ENCODE assay signal across 9 mouse cellular contexts in the genomic region with DNA sequence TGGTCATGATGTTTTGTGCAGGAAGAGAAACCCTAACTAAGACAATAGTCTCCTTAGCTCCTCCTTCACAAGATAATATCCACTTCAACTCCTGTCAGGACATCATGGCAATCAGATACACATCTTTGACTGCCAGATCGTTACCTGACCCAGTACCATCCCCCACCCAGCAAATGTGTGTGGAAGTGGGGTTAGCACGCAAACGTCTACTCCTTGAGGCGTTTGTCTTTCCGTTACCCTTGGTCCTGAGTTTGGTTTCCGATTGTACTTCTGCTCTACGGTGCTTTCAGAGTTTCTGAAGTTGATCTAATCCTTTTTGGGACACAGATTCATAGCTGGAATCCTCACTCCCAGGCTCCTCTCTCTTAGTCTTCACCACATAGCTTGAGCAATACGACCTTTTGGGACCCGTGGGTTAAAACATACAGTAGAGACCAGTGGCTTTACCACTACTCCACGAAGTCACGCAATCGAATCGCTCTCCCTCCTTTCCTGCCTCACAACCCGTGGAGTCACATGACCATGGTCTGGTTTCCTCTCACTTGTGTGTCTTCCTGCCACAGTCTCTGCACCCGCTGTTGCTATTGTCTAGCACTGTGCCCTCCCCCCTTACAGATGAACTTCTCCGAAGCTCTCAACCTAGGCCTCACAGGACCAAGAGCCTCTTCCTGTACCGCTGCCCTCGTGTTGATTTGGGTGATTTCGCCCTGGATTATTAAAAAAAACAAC.
DNase-seq lines count a peak whose midpoint lies in the region; ATAC-seq and TF ChIP-seq lines count a peak whose summit lies in the region.
"Had no signal": no experiment of that assay in that cellular context is flagged by ENCODE, and none has a peak within 500 bp of the region (broad histone marks: within the 10 kb centered on the region; RNA-seq: fewer than 3 reads in every experiment).

No protein-coding gene starts in this region.

- 52% methylated on average over 19 of the region's 19 CpGs for WGBS in lung, postnatal 0 days

- no peak overlapping the region for H3K4me3 ChIP-seq in lung, postnatal 0 days (ENCODE audit: low read depth, low read length)

- peak; percentile 45 for DNase-seq in heart, adult 8-10 months (ENCODE audit: low spot score)
- DNase-seq in heart, postnatal 36 days, result no peak
- DNase-seq in lung, postnatal 0 days (ENCODE audit: low spot score), result peak; percentile 48
- peak; percentile 82 for DNase-seq in spleen, postnatal 36 days (ENCODE audit: low spot score in 2 of 2)
- no peak for DNase-seq in right cerebral cortex, adult 2 months (ENCODE audit: low spot score in 2 of 2)
- DNase-seq in left cerebral cortex, postnatal 36 days (ENCODE audit: low spot score in 2 of 2), result no peak
- DNase-seq in cerebellum, postnatal 4 days (ENCODE audit: low spot score in 2 of 2), result no peak

- no peaks in the 10 kb centered on the region for H3K9me3 ChIP-seq in lung, postnatal 0 days (ENCODE audit: low read length)

- H3K4me1 ChIP-seq in lung, postnatal 0 days (ENCODE audit: insufficient read depth, low read depth, low read length), result no peaks in the 10 kb centered on the region; the same call in 1 of the 2 replicates

- H3K9ac ChIP-seq in lung, postnatal 0 days (replicated peaks; ENCODE audit: low read depth), result no peak overlapping the region

- no peak for TF ChIP-seq CTCF in lung, postnatal 0 days (IDR thresholded peaks at IDR 0.05)

- no peak overlapping the region for H3K4me2 ChIP-seq in lung, postnatal 0 days (replicated peaks; ENCODE audit: low read depth, low read length)

- TF ChIP-seq EP300 in lung, postnatal 0 days (IDR thresholded peaks at IDR 0.05), result no peak

- intact Hi-C loops in heart, postnatal 36 days (cut with DNase I), result no loop called here
- intact Hi-C loops in left cerebral cortex, postnatal 36 days (cut with DNase I), result loop anchor here (5.0 to 10.0 kb wide), 3 partner anchors 115 to 275 kb away; partner anchors contain the start of gene Mon2

- H3K36me3 ChIP-seq in lung, postnatal 0 days (ENCODE audit: insufficient read depth, low read length), result no peaks in the 10 kb centered on the region

- peak; percentile 89 for ATAC-seq in common myeloid progenitor, adult 5-6 weeks (replicated peaks; ENCODE audit: low read depth, poor library complexity, severe bottlenecking)
- peak; percentile 69 for ATAC-seq in lung, postnatal 0 days

- H3K27ac ChIP-seq in lung, postnatal 0 days (ENCODE audit: low read length), result peak overlapping the region; percentile 33; the same call in 1 of the 2 replicates
- H3K27ac ChIP-seq: kidney, postnatal 0 days had no signal

- no peaks in the 10 kb centered on the region for H3K27me3 ChIP-seq in lung, postnatal 0 days (replicated peaks; ENCODE audit: insufficient read depth, low read length)

Comparison
In these comparisons a context has a peak if more than half of its experiments do, and no peak if none do; other contexts are left out.
1. DNase-seq: peak in heart, adult 8-10 months (single experiment), lung, postnatal 0 days (single experiment) and spleen, postnatal 36 days (2 of 2); none in heart, postnatal 36 days (0 of 2), right cerebral cortex, adult 2 months (0 of 2), left cerebral cortex, postnatal 36 days (0 of 2) and cerebellum, postnatal 4 days (0 of 2).